Mouse (Mus musculus): Measurements from ENCODE around the gene Dda1.
"Not testable (repeated sequence)": the region's sequence is repeated elsewhere in the genome, so short reads cannot be mapped to it uniquely, and the experiment has no call there.

Dda1 gene

GRCm38 (mm10) chr8:71496481-71496880 lies 27.5 kb downstream of the Dda1 start:
- in situ Hi-C loops (cut with MboI): no loop called here

DNA sequence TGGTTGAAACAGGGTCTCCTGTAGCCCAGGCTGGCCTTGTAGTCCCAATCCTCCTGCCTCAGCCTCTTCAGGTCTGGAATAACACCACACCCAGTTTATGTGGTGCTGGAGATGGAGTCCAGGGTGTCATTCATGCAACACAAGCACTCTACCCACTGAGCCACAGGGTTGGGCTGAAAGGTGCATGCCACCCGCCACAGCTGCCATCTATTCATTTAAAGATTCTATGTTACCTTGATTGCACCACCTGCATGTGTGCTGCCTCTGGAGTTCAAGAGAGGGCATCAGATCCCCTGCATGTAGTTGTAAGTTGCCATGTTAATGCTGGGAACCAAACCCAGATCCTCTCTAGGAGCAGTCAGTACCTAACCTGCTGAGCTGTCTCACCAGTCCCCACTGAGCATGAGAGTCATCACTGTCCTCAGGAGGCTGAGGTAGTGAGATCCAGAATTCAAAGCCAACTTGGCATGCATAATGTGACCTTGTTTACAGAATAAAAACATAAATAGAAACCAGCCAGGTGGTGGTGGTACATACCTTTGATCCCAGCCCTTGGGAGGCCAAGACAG lies 28.2 kb downstream of the Dda1 start:
- in situ Hi-C loops (cut with MboI): no loop called here

GRCm38 (mm10) chr8:71497881-71498501 lies 29.0 kb downstream of the Dda1 start:
- in situ Hi-C loops (cut with MboI): no loop called here

DNA sequence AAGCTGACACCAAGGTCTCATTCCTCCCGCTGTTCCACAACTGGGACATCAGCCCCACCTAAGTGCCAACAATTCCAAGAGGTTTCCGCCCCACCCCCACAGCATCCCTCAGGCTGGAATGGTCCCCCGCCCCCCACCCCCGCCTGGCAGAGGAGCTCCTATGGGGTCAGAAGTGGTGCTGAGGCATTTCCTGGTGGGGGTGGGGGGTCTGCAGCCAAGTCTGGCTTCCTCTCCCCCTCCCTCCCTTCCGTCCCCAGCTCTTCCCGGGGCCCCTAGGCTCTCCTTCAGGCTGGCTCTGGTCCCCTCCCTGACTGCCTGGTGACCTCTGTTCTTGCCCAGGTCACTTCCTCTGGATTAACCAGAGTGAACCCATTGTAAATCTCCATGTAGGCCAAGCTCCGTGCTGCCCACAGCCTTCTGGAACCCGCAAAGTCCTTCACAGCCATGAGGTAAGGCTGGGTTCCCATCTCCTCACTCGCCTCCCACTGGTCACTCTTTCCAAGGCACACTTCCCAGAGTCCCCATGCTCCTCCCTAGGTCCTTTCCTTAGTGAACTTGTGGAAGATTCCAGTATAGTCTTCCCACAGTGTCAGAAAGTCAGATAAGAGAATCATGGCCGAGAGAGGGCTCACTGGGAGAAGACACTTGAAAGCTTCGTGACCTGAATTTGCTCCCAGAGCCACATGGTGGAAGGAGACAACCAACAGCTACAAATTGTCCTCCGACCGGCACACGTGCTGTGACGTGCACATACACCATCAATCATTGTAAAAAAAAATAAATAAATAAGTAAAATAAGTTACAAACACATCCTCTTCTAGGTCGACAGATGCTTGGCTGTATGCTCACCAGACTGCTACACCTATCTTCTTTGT lies 30.1 kb downstream of the Dda1 start:
- in situ Hi-C loops (cut with MboI): no loop called here

GRCm38 (mm10) chr8:71504349-71504748 lies 35.4 kb downstream of the Dda1 start:
- in situ Hi-C loops (cut with MboI): no loop called here

- in situ Hi-C loops (cut with MboI): loop anchor here (5.0 kb wide), 1 partner anchor 58 kb away; no protein-coding TSS in a partner anchor
Observed at GRCm38 (mm10) chr8:71505326-71505725, 36.3 kb downstream of the Dda1 start.

- in situ Hi-C loops (cut with MboI): loop anchor here (5.0 kb wide), 1 partner anchor 59 kb away; no protein-coding TSS in a partner anchor
Observed at GRCm38 (mm10) chr8:71505979-71506378, 37.0 kb downstream of the Dda1 start.

GRCm38 (mm10) chr8:71507589-71508104 lies 38.6 kb downstream of the Dda1 start:
- in situ Hi-C loops (cut with MboI): loop anchor here (5.0 kb wide), 1 partner anchor 60 kb away; no protein-coding TSS in a partner anchor

DNA sequence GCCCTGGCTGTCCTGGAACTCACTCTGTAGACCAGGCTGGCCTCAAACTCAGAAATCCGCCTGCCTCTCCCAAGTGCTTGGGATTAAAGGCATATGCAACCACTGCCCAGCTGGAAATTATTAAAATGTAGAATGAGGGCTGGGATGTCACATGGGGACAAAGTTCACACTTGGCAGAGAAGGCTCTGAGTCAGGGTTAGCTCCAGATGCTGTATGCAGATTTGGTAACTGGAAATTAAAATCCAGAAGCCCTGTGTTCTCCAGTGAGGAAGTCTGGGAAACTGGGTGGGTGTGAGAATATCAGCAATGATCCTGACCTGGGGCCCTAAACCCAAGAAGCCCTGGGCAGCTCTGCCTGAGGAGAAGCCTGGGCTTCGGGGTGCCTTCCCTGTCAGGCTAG lies 40.3 kb downstream of the Dda1 start:
- in situ Hi-C loops (cut with MboI): loop anchor here (5.0 kb wide), 1 partner anchor 62 kb away; no protein-coding TSS in a partner anchor

GRCm38 (mm10) chr8:71511644-71512043 lies 42.6 kb downstream of the Dda1 start, which contains the start of gene Plvap:
Plvap (minus strand) TSS chr8:71511752.
- in situ Hi-C loops (cut with MboI): no loop called here

DNA sequence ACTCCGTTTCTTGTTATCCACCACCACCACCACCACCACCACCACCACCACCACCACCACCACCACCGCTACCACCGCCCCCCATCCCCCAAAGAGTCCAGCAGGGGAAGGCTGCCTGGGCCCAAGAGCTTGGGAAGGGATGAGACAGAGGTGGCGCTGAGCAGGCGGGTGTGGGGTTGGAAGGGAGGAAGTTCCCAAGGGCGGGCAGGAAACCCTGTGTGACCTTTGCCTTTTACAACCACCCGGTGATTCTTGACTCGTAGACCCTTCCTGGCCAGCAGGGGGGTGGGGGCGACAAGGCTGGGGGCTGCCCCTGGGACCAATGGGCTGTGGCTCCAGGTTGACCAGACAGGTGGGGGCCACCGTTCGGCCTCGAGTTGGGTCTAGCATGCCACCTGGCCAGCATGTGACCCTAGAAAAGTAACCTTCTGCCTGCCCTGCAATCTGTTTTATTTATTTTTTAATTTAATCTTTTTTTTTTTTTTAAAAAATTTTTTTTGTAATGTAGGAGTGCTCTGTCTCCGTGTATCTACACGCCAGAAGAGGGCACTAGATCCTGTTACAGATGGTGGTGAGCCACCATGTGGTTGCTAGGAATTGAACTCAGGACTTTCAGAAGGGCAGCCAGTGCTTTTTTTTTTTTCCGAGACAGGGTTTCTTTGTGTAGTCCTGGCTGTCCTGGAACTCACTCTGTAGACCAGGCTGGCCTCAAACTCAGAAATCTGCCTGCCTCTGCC lies 44.2 kb downstream of the Dda1 start:
- in situ Hi-C loops (cut with MboI): no loop called here

DNA sequence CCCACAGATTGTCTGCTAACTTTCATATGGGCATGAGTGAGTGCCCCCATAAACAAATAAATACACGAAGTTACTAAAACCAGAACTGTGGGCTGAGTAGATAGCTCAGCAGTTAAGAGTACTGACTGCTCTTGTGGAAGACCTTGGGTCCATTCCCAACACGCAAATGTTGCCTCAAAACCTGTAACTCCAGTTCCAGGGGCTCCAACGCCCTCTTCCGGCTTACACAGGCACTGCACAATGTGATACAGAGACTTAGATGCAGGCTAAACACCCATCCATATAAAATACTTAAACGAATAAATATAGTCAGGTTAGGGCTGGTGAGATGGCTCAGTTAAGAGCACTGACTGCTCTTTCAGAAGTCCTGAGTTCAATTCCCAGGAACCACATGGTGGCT lies 46.0 kb downstream of the Dda1 start:
- in situ Hi-C loops (cut with MboI): no loop called here

DNA sequence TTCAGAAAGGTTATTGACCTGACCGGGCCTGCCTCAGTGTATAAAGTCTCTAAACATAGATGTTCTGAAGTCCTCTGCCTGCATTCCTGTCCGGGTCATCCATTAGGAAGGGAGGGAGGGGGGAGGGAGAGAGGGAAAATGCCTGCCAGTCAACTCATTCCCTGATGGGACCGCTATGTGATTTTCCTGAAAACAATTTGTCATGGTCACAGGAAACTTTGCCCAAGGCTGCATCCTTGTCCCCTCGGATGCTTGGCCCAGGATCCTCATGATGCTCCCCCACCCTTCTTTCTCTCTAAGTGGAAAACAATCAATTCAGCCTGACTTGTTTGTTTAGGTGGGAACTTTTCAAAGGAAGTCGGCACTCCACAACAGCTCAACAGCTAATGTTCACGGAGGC lies 47.8 kb downstream of the Dda1 start:
- in situ Hi-C loops (cut with MboI): no loop called here

DNA sequence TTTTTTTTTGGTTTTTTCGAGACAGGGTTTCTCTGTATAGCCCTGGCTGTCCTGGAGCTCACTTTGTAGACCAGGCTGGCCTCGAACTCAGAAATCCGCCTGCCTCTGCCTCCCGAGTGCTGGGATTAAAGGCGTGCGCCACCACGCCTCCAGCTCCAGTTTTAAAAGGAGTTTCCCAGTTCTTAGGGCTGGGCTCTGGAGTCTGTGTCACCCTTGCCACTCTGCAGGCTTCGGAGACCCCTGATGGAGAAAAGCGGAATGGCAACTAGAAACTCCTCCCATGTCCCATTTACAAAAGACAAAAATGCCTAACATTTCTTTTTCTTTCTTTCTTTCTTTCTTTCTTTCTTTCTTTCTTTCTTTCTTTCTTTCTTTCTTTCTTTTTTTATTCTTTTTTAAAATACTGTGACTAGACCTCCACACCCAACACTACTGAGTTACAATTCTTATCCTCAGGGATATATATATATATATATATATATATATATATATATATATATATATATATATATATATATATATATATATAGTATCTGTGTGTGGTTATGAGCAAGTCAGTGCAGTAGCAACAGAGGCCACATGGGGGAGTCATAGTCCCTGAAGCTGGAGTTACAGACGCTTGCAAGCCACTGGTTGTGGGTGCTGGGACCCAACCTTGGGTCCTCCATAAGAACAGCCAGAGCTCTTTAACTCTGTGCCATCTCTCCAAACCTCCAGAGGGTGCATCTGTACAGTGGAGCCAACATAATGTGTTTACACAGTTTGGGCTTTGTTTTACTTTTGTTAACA lies 50.2 kb downstream of the Dda1 start:
- in situ Hi-C loops (cut with MboI): not testable (repeated sequence)

GRCm38 (mm10) chr8:71521634-71522033 lies 52.6 kb downstream of the Dda1 start:
- in situ Hi-C loops (cut with MboI): no loop called here

DNA sequence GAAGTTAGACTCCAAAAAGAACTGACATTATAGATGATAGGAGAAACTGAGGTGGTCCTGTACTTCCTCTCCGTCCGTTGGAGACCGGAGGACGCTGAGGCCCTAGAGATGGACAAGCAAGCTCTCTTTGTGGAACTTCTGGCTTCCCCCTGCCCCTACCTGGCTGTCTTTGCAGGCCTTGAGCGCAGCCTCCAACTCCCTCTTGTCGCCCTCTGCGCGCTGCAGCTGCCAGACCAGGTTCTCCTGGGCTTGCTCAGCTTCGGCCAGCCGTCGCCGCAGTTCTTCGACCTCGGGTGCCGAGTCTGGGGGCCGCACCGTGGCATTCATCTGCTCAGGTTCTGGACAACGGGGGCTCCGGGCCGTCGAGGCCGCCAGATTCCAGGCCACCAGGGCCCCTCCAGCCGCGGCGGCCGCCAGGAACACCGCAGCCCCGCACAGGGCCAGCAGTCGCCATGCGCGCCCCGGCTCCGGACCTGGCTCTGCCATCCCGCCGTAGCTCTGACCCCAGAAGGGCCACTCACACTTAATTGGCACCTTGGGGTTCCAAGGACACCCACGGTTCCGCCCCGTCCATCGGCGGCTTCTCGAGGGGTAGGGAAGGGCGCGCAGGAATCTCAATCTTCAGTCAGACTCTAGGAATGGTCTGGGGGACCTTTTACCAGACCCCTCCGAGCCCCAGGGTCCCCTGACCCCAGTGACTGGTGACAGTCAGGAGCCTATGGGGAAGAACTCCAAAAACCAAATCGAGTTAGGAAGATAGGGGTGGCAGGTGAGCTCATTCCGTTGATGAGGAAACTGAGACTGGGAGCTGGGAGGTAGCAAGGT lies 56.4 kb downstream of the Dda1 start, which contains the start of gene Ccdc194:
Ccdc194 (minus strand) TSS at position 486 of the 825 bp plus-strand sequence.
- in situ Hi-C loops (cut with MboI): no loop called here

All from mature B cell (primary cell).